Mouse (Mus musculus) ES-Bruce4 (cell line): ENCODE results near the gene Rspo4.

Experiments used
- CTCF ChIP-seq: IDR thresholded peaks from one replicate; pipeline ENCODE4 v1.8.1; 2011; ENCODE audit warnings: low read depth, low read length
- EP300 ChIP-seq: IDR thresholded peaks from 2 replicates; pipeline ENCODE4 v1.6.1; 2011; ENCODE audit warnings: low read depth, low read length; ENCODE audit not compliant: insufficient read depth
- POLR2A ChIP-seq: IDR thresholded peaks from one replicate; pipeline ENCODE4 v1.8.1; 2011; ENCODE audit warnings: low read length; ENCODE audit not compliant: insufficient read depth

GRCm38 (mm10) chr2:151862257-151862810 lies 19.6 kb downstream of the Rspo4 start:
- TF ChIP-seq CTCF, result no peak
- TF ChIP-seq POLR2A, result no peak
- TF ChIP-seq EP300, result no peak
